Mouse (Mus musculus): ENCODE measurements around the gene Zbtb38.

DNA sequence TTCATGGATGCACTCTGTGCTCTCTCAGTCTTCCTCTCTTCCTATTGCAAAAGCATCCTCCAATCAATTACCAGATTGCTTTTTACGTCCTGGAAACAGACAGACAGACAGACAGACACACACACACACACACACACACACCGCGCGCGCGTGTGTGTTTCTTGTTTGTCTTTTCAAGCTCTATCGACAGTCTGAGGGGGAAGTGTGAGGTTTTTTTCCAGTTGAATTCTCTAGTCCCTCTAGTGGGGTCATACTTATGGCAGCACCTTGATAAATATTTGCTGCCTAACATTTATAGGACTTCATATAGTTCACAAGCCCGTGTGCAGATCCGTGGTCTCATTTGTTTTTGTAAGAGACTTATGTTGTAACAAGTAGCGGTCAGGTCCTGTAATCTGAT is 36.5 kb downstream of the Zbtb38 start:
- no peak for TF ChIP-seq POLR2A (IDR thresholded peaks at IDR 0.05; ENCODE audit: insufficient read depth, low read length)
- TF ChIP-seq EP300 (IDR thresholded peaks at IDR 0.05; ENCODE audit: insufficient read depth, low read depth, low read length) = no peak
- TF ChIP-seq CTCF (IDR thresholded peaks at IDR 0.05; ENCODE audit: low read depth, low read length) = no peak

All from ES-Bruce4 (cell line).